Mouse (Mus musculus) hindbrain, embryonic 16.5 days (tissue): ENCODE measurements at regions not wholly inside any gene's neighbourhood (a gene's known extent, or its start where the extent isn't known, plus 50 kb on each side); places are given as distances from the start of the nearest gene placed in this dataset.

Experiments
- ATAC-seq: fragments of 200-750 bp; cut with Nextera tagmentation; 2 replicates; pipeline ENCODE4 v1.8.0; 2017; ENCODE audit warnings: moderate TSS enrichment, moderate library complexity
- H3K27ac ChIP-seq: fragments of 300-500 bp; sonication (generic); 2 replicates; pipeline ENCODE4 v1.5.1; 2014; ENCODE audit warnings: low read depth, mild to moderate bottlenecking, control low read depth, low read length, moderate library complexity
- H3K27me3 ChIP-seq: fragments of 300-500 bp; sonication (generic); replicated peaks from 2 replicates; pipeline ENCODE4 v1.6.1; 2014; ENCODE audit warnings: low read length; ENCODE audit not compliant: control insufficient read depth, insufficient read depth
- H3K36me3 ChIP-seq: fragments of 300-500 bp; sonication (generic); 2 replicates; pipeline ENCODE4 v1.6.1; 2014; ENCODE audit warnings: mild to moderate bottlenecking, low read length, moderate library complexity, mixed read lengths; ENCODE audit not compliant: control insufficient read depth, insufficient read depth
- H3K4me1 ChIP-seq: fragments of 300-500 bp; sonication (generic); 2 replicates; pipeline ENCODE4 v1.6.1; 2014; ENCODE audit warnings: low read depth, low read length; ENCODE audit not compliant: control insufficient read depth, insufficient read depth
- H3K4me2 ChIP-seq: fragments of 300-500 bp; sonication (generic); 2 replicates; pipeline ENCODE4 v1.6.1; 2014; ENCODE audit warnings: mild to moderate bottlenecking, low read length, control low read depth, moderate library complexity
- H3K4me3 ChIP-seq: fragments of 300-500 bp; sonication (generic); 2 replicates; pipeline ENCODE4 v1.5.1; 2014; ENCODE audit warnings: mild to moderate bottlenecking, low read length, control low read depth, moderate library complexity
- H3K9ac ChIP-seq: fragments of 300-500 bp; sonication (generic); 2 replicates; pipeline ENCODE4 v1.6.1; 2014; ENCODE audit warnings: low read depth, mild to moderate bottlenecking, control low read depth, low read length, moderate library complexity
- H3K9me3 ChIP-seq: fragments of 300-500 bp; sonication (generic); 2 replicates; pipeline ENCODE4 v1.6.1; 2014; ENCODE audit warnings: mild to moderate bottlenecking, low read length, moderate library complexity; ENCODE audit not compliant: control insufficient read depth
- WGBS: fragments of 180-500 bp; shearing (Covaris S2); extraction: QIAGEN DNeasy Blood & Tissue Kit; methylation state at CpG from one replicate; pipeline ENCODE4 v1.1.7; 2014; 5-methylcytosine and 5-hydroxymethylcytosine counted together

DNA sequence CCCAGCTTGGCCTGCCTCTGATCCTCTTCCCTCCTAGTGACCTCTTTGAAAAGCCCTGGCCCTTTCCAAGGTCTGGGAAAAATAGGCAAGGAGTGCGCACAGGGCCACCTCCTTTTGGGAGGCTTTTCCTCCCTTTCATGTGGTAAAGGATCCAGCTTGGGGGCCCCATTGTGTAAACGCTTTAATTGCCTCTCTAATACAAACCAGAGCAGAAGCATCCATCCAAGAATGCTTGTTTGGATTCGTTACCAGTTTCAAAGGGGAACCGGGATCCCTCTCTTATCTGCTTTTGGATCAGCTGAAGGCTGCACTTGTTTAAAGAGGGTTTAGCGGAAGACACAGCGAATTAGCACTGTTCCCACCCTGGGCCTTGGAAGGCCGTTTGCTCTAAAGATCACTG, 109.3 kb upstream of the Cops8 start:
- Histone ChIP-seq H3K4me2 (no peak overlapping the region), H3K4me3 (no peak overlapping the region), H3K36me3 (no peaks in the 10 kb centered on the region), H3K9ac (no peak overlapping the region), H3K9me3 (no peaks in the 10 kb centered on the region), H3K4me1 (no peaks in the 10 kb centered on the region), H3K27ac (no peak overlapping the region), H3K27me3 (no peaks in the 10 kb centered on the region)
- ATAC-seq = no peak
- WGBS = 31% methylated on average over 7 of the region's 7 CpGs

DNA sequence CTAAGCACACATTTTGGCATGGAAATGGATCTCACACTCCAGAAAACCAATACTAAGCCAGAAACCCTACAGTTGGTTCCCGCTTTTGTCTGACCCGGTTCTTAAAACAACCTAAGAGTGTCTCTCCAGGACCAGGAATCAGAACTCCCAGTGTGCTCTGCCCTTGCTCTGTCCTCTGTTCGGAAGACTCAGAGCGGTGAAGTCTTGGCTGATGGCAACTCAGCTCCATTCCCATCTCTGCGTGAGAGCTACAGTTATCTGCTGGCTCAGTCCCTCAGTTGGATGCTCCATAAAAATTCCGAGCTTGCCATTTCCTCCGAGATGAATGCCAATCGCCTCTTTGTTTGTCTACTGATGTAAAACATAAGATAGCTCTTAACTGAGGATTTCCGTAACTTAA, 107.6 kb upstream of the Cops8 start:
- Histone ChIP-seq H3K9ac (no peak overlapping the region), H3K4me1 (no peaks in the 10 kb centered on the region), H3K9me3 (peaks cover 4% of the 10 kb centered on the region; the same call in 1 of the 2 replicates), H3K27me3 (no peaks in the 10 kb centered on the region), H3K27ac (no peak overlapping the region), H3K36me3 (no peaks in the 10 kb centered on the region), H3K4me3 (no peak overlapping the region), H3K4me2 (no peak overlapping the region)
- WGBS = 85% methylated on average over 9 of the region's 9 CpGs
- no peak for ATAC-seq

DNA sequence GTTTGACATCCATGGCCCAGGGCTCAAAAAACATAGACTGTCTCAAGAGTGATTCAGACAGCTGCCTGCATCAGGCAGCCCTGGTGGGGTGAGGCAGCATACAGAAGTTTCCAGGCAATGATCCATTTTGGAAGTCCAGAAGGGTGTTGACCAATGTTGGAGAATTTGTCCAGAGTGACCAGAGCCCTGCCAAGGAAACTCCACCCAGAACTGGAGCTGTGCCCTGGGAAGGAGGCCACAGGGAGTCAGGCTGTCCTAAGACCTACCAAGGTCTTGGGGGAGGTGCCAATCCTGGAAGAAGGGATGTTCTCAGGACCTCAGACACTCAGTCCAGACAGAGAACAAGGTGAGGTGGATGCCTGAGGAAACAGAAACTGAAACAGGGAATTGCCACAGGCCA, 105.2 kb upstream of the Cops8 start:
- Histone ChIP-seq H3K27ac (no peak overlapping the region), H3K4me3 (no peak overlapping the region), H3K4me2 (no peak overlapping the region), H3K27me3 (no peaks in the 10 kb centered on the region), H3K4me1 (no peaks in the 10 kb centered on the region), H3K9me3 (peaks cover 4% of the 10 kb centered on the region; the same call in 1 of the 2 replicates), H3K36me3 (no peaks in the 10 kb centered on the region), H3K9ac (no peak overlapping the region)
- no peak for ATAC-seq

DNA sequence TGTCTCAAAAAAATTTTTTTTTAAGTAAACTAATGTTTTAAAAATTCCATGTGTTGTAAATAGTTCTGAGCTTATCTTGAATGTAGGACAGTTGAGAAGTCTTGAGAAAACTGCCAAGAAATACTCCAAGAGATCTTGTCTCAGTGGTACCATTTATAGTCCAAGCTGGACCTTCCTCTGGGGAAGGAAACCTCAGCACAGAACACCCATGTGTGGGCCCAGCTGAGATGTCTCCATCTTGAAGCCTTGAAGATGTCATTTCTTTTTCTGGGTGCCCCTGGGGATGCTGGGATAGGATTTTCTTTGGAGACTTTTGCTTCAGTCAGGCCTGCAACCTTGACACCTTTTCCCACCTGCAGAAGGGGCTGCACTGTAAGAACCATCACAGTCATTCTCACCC, 101.4 kb upstream of the Cops8 start:
- Histone ChIP-seq H3K9me3 (peaks cover 4% of the 10 kb centered on the region; the same call in 1 of the 2 replicates), H3K4me2 (no peak overlapping the region), H3K36me3 (no peaks in the 10 kb centered on the region), H3K4me1 (no peaks in the 10 kb centered on the region), H3K27me3 (no peaks in the 10 kb centered on the region), H3K4me3 (no peak overlapping the region), H3K9ac (no peak overlapping the region), H3K27ac (no peak overlapping the region)
- ATAC-seq = no peak

DNA sequence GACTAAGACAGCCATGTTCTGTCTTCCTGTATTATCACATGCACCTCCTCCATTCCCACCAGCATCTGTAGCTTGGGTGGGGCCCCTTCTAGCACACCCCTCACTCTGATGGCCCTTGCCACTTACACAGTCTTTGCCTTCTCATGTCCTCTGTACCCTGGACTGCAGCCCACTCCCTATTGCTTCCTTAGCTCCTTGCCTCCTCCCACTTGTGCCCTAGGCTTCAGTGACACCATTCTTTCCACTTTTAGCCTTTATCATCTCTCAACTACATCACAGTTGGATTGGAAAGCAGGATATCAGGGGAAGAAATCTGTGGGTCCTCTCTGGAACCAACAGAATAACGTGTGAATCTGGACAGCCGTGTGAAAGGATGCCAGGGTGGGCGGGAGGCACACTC, 100.4 kb upstream of the Cops8 start:
- H3K27me3 ChIP-seq = no peaks in the 10 kb centered on the region
- H3K36me3 ChIP-seq = no peaks in the 10 kb centered on the region
- H3K4me2 ChIP-seq = no peak overlapping the region
- no peak overlapping the region for H3K27ac ChIP-seq
- 91% methylated on average over 3 of the region's 3 CpGs for WGBS
- H3K4me3 ChIP-seq = no peak overlapping the region
- no peak for ATAC-seq
- H3K4me1 ChIP-seq = no peaks in the 10 kb centered on the region
- no peak overlapping the region for H3K9ac ChIP-seq
- peaks cover 4% of the 10 kb centered on the region; the same call in 1 of the 2 replicates for H3K9me3 ChIP-seq

DNA sequence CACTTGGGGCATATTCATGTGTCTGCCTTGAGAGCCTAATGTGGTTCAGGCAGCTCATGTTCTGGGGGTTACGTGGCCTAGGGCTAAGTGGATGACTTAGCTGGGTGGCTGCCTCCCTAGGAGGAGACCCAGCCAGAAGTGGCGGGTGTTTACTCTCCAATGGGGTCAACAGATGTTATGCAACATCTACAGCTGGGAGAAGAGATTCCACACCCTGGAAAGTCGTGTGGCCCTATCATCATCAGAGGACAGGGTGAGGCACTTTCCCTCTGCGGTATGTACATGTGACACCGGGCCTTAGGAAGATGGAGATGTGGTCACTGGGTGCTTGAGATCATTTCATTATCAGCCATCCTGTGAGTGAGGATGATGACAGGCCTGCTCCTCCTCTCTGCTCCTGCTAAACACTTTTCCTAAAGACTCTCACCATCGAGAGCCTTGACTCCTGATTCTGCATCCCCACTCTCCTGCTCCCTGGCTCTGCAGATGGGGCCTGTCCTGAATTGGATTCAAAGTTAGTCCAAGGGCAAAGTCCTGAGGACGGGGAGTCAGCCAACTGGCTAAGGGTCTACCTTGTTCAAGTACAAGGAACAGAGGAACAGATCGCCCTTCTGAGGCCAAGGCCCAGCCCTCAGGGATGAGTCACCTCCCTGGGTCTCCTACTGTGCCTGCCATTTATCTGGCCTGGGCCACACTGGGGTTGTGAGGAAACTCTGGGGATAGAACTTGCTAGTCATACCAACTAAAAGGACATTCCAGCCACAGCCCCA, 99.8 kb upstream of the Cops8 start:
- H3K27ac ChIP-seq = no peak overlapping the region
- no peaks in the 10 kb centered on the region for H3K36me3 ChIP-seq
- no peak for ATAC-seq
- H3K4me1 ChIP-seq = no peaks in the 10 kb centered on the region
- peaks cover 4% of the 10 kb centered on the region; the same call in 1 of the 2 replicates for H3K9me3 ChIP-seq
- no peak overlapping the region for H3K4me3 ChIP-seq
- H3K4me2 ChIP-seq = no peak overlapping the region
- no peaks in the 10 kb centered on the region for H3K27me3 ChIP-seq
- no peak overlapping the region for H3K9ac ChIP-seq
- 91% methylated on average over 8 of the region's 8 CpGs for WGBS

DNA sequence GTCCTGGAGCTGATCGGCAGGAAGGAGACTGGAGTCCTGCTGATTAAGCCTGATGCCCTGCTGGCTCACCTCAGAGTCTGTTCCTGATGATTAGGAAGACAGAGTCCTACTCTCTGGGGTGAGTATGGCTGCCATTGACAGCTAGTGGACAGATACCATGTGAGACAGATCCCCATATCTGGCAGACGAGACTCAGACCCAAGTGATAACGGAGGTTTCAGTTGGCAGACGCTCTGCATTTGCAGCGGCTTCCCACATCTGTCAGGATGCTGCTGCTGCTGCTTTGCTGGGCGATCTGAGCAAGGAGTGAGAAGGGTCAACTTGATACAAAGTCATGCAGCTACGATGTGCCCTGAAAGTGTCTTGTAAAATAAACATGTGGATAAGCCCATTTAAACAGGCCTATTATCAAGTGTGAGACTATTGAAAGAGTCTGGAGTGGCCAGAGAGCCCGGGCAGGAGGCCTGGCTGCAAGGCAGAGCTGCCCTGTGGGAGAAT, 98.1 kb upstream of the Cops8 start:
- H3K27me3 ChIP-seq = no peaks in the 10 kb centered on the region
- no peaks in the 10 kb centered on the region for H3K36me3 ChIP-seq
- no peaks in the 10 kb centered on the region for H3K4me1 ChIP-seq
- H3K4me2 ChIP-seq = no peak overlapping the region
- H3K9ac ChIP-seq = no peak overlapping the region
- H3K27ac ChIP-seq = no peak overlapping the region
- 26% methylated on average over 8 of the region's 8 CpGs for WGBS
- ATAC-seq = no peak
- H3K9me3 ChIP-seq = peaks cover 1% of the 10 kb centered on the region; the same call in 1 of the 2 replicates
- H3K4me3 ChIP-seq = no peak overlapping the region

DNA sequence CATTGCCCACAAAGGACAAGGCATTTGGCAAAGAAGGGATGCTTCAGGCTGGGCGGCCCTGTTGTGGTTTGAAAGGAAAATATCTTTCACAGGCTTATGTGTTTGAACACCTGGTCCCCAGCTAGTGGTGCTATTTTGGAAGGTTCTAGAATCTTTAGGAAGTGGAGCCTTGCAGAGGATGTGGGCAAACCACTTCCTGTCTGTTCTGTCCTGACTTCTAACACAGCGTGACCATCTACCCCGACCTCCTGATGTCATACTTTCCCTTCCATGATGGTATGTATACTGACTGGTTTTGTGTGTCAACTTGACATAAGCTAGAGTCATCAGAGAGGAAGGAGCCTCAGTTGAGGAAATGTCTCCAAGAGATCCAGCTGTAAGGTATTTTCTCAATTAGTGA, 97.2 kb upstream of the Cops8 start:
- Histone ChIP-seq H3K27me3 (no peaks in the 10 kb centered on the region), H3K36me3 (no peaks in the 10 kb centered on the region), H3K4me3 (no peak overlapping the region), H3K4me2 (no peak overlapping the region), H3K4me1 (no peaks in the 10 kb centered on the region), H3K27ac (no peak overlapping the region), H3K9ac (no peak overlapping the region), H3K9me3 (no peaks in the 10 kb centered on the region)
- no peak for ATAC-seq
- WGBS = 91% methylated on average over 3 of the region's 3 CpGs

DNA sequence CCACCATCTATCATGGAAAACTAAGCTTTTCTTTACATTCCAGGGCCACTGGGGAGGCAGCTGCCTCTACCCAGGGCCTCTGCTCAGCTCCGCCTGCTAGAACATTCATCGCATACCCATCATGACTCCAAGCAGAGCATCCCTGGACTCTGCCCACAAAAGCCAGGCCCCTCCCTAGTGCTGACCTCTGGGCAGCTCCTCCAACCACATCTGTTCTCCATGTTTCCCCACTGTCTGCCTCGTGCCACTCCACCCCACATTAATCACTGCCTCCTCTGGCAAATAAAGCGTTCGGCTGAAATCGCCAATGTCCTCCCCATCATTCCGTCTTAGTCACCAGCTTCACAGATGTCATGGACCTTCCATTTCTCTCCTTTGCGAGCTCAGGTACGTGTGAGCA, 96.2 kb upstream of the Cops8 start:
- H3K9me3 ChIP-seq = no peaks in the 10 kb centered on the region
- no peak overlapping the region for H3K4me2 ChIP-seq
- 67% methylated on average over 9 of the region's 9 CpGs for WGBS
- ATAC-seq = no peak
- no peak overlapping the region for H3K27ac ChIP-seq
- H3K4me3 ChIP-seq = no peak overlapping the region
- no peaks in the 10 kb centered on the region for H3K4me1 ChIP-seq
- H3K36me3 ChIP-seq = no peaks in the 10 kb centered on the region
- no peak overlapping the region for H3K9ac ChIP-seq
- H3K27me3 ChIP-seq = no peaks in the 10 kb centered on the region
